Mouse (Mus musculus): ENCODE measurements around the gene Bap1. TPM values are rescaled to one million over a fixed set of nuclear protein-coding genes. Genes with fewer than 3 reads are reported as not detected.
A peak's percentile ranks its signal among the peaks of the same experiment; 100 is the strongest.

The Bap1 gene
- polyA plus RNA-seq (2015; fragmentation: Nextera tagmentation; extraction: Ambion mirVana): 116 and 125 TPM in 2 replicates

GRCm38 (mm10) chr14:31251084-31251604 is at the start of gene Bap1, which contains the start of gene Phf7:
Gene Bap1 (plus strand): TSS chr14:31251450.
Gene Phf7 (minus strand): TSS chr14:31251317.
- H3K36me3 ChIP-seq (ENCODE audit: control insufficient read depth, insufficient read depth, low read length): peaks cover 18% of the 10 kb centered on the region
- no peaks in the 10 kb centered on the region for H3K9me3 ChIP-seq (replicated peaks; ENCODE audit: control insufficient read depth, low read length, poor library complexity, severe bottlenecking)
- peak within 1 kb of the TSS; percentile 69 for H3K4me2 ChIP-seq (ENCODE audit: low read length)
- H3K4me3 ChIP-seq (ENCODE audit: low read depth, low read length): peak within 1 kb of the TSS; percentile 90
- H3K4me1 ChIP-seq (ENCODE audit: control insufficient read depth, insufficient read depth, low read length): peaks cover 19% of the 10 kb centered on the region
- WGBS: under 1% methylated on average over 40 of the region's 75 CpGs
- ATAC-seq: peak; percentile 89
- peak within 1 kb of the TSS; percentile 97 for H3K9ac ChIP-seq (ENCODE audit: low read depth, low read length)
- H3K27me3 ChIP-seq (ENCODE audit: control insufficient read depth, insufficient read depth, low read depth, low read length): no peaks in the 10 kb centered on the region
- peak within 1 kb of the TSS; percentile 95 for H3K27ac ChIP-seq (ENCODE audit: low read length)

- ATAC-seq: no peak
- peak overlapping the region; percentile 74 for H3K4me3 ChIP-seq (ENCODE audit: low read depth, low read length)
Measured at GRCm38 (mm10) chr14:31204844-31205243, 46.4 kb upstream of the Bap1 start.

GRCm38 (mm10) chr14:31205244-31205561 is 46.0 kb upstream of the Bap1 start:
- H3K4me2 ChIP-seq (ENCODE audit: low read length): peak overlapping the region; percentile 63
- H3K27ac ChIP-seq (ENCODE audit: low read length): peak overlapping the region; percentile 92
- peak overlapping the region; percentile 92 for H3K9ac ChIP-seq (ENCODE audit: low read depth, low read length)
- ATAC-seq: 0 out of 2 replicates have a peak, but pooled peaks have one; percentile 21
- no peaks in the 10 kb centered on the region for H3K9me3 ChIP-seq (replicated peaks; ENCODE audit: control insufficient read depth, low read length, poor library complexity, severe bottlenecking)
- WGBS: 18% methylated on average over 8 of the region's 8 CpGs
- no peaks in the 10 kb centered on the region for H3K27me3 ChIP-seq (ENCODE audit: control insufficient read depth, insufficient read depth, low read depth, low read length)
- peaks cover 14% of the 10 kb centered on the region for H3K4me1 ChIP-seq (ENCODE audit: control insufficient read depth, insufficient read depth, low read length)
- H3K36me3 ChIP-seq (ENCODE audit: control insufficient read depth, insufficient read depth, low read length): peaks cover 23% of the 10 kb centered on the region
- H3K4me3 ChIP-seq (ENCODE audit: low read depth, low read length): peak overlapping the region; percentile 74

More at GRCm38 (mm10) chr14:31204844-31205243, 46.4 kb upstream of the Bap1 start:
- no peaks in the 10 kb centered on the region for H3K27me3 ChIP-seq (ENCODE audit: control insufficient read depth, insufficient read depth, low read depth, low read length)
- peaks cover 23% of the 10 kb centered on the region for H3K36me3 ChIP-seq (ENCODE audit: control insufficient read depth, insufficient read depth, low read length)
- 76% methylated on average over 4 of the region's 4 CpGs for WGBS
- H3K27ac ChIP-seq (ENCODE audit: low read length): peak overlapping the region; percentile 92
- no peaks in the 10 kb centered on the region for H3K9me3 ChIP-seq (replicated peaks; ENCODE audit: control insufficient read depth, low read length, poor library complexity, severe bottlenecking)
- H3K4me1 ChIP-seq (ENCODE audit: control insufficient read depth, insufficient read depth, low read length): peaks cover 14% of the 10 kb centered on the region
- peak overlapping the region; percentile 63 for H3K4me2 ChIP-seq (ENCODE audit: low read length)
- H3K9ac ChIP-seq (ENCODE audit: low read depth, low read length): peak overlapping the region; percentile 92

- ATAC-seq: peak; percentile 72
- H3K4me1 ChIP-seq (ENCODE audit: control insufficient read depth, insufficient read depth, low read length): peaks cover 14% of the 10 kb centered on the region
- H3K27me3 ChIP-seq (ENCODE audit: control insufficient read depth, insufficient read depth, low read depth, low read length): no peaks in the 10 kb centered on the region
- H3K4me2 ChIP-seq (ENCODE audit: low read length): peak overlapping the region; percentile 63
- H3K27ac ChIP-seq (ENCODE audit: low read length): peak overlapping the region; percentile 92
- H3K4me3 ChIP-seq (ENCODE audit: low read depth, low read length): peak overlapping the region; percentile 74
- peaks cover 23% of the 10 kb centered on the region for H3K36me3 ChIP-seq (ENCODE audit: control insufficient read depth, insufficient read depth, low read length)
- WGBS: under 1% methylated on average over 36 of the region's 39 CpGs
- peak overlapping the region; percentile 92 for H3K9ac ChIP-seq (ENCODE audit: low read depth, low read length)
- no peaks in the 10 kb centered on the region for H3K9me3 ChIP-seq (replicated peaks; ENCODE audit: control insufficient read depth, low read length, poor library complexity, severe bottlenecking)
Measured at GRCm38 (mm10) chr14:31205562-31206467, 45.4 kb upstream of the Bap1 start.

- Histone ChIP-seq H3K9me3 (replicated peaks; ENCODE audit: control insufficient read depth, low read length, poor library complexity, severe bottlenecking) (no peaks in the 10 kb centered on the region), H3K4me2 (ENCODE audit: low read length) (peak overlapping the region; percentile 78), H3K9ac (ENCODE audit: low read depth, low read length) (peak overlapping the region; percentile 92), H3K4me1 (ENCODE audit: control insufficient read depth, insufficient read depth, low read length) (peaks cover 14% of the 10 kb centered on the region), H3K27ac (ENCODE audit: low read length) (peak overlapping the region; percentile 92), H3K27me3 (ENCODE audit: control insufficient read depth, insufficient read depth, low read depth, low read length) (no peaks in the 10 kb centered on the region), H3K36me3 (ENCODE audit: control insufficient read depth, insufficient read depth, low read length) (peaks cover 23% of the 10 kb centered on the region), H3K4me3 (ENCODE audit: low read depth, low read length) (peak overlapping the region; percentile 74)
- under 1% methylated on average over 38 of the region's 48 CpGs for WGBS
- ATAC-seq: peak; percentile 81
Measured at GRCm38 (mm10) chr14:31206472-31206981, 44.7 kb upstream of the Bap1 start.

GRCm38 (mm10) chr14:31207070-31207830 is 44.0 kb upstream of the Bap1 start:
- H3K27ac ChIP-seq (ENCODE audit: low read length): peak overlapping the region; percentile 92
- WGBS: 78% methylated on average over 13 of the region's 13 CpGs
- H3K4me2 ChIP-seq (ENCODE audit: low read length): peak overlapping the region; percentile 78
- H3K36me3 ChIP-seq (ENCODE audit: control insufficient read depth, insufficient read depth, low read length): peaks cover 18% of the 10 kb centered on the region
- H3K4me1 ChIP-seq (ENCODE audit: control insufficient read depth, insufficient read depth, low read length): peaks cover 14% of the 10 kb centered on the region
- peak; percentile 43 for ATAC-seq
- H3K9me3 ChIP-seq (replicated peaks; ENCODE audit: control insufficient read depth, low read length, poor library complexity, severe bottlenecking): no peaks in the 10 kb centered on the region
- H3K9ac ChIP-seq (ENCODE audit: low read depth, low read length): peak overlapping the region; percentile 92
- H3K27me3 ChIP-seq (ENCODE audit: control insufficient read depth, insufficient read depth, low read depth, low read length): no peaks in the 10 kb centered on the region
- peak overlapping the region; percentile 74 for H3K4me3 ChIP-seq (ENCODE audit: low read depth, low read length)

GRCm38 (mm10) chr14:31208084-31208483 is 43.2 kb upstream of the Bap1 start, which contains the start of gene Tnnc1:
Gene Tnnc1 (plus strand): TSS chr14:31208312.
- 72% methylated on average over 2 of the region's 2 CpGs for WGBS
- no peak for ATAC-seq
- H3K4me3 ChIP-seq (ENCODE audit: low read depth, low read length): peak within 1 kb of the TSS; percentile 74

GRCm38 (mm10) chr14:31209133-31209557 is 42.1 kb upstream of the Bap1 start:
- Histone ChIP-seq H3K4me3 (ENCODE audit: low read depth, low read length) (no peak overlapping the region), H3K27ac (ENCODE audit: low read length) (no peak overlapping the region), H3K36me3 (ENCODE audit: control insufficient read depth, insufficient read depth, low read length) (peaks cover under 1% of the 10 kb centered on the region; the same call in 1 of the 2 replicates), H3K9ac (ENCODE audit: low read depth, low read length) (no peak overlapping the region), H3K27me3 (ENCODE audit: control insufficient read depth, insufficient read depth, low read depth, low read length) (no peaks in the 10 kb centered on the region), H3K4me1 (ENCODE audit: control insufficient read depth, insufficient read depth, low read length) (peaks cover 14% of the 10 kb centered on the region), H3K9me3 (replicated peaks; ENCODE audit: control insufficient read depth, low read length, poor library complexity, severe bottlenecking) (no peaks in the 10 kb centered on the region), H3K4me2 (ENCODE audit: low read length) (no peak overlapping the region)
- no peak for ATAC-seq
- 84% methylated on average over 4 of the region's 4 CpGs for WGBS

More at GRCm38 (mm10) chr14:31208084-31208483, 43.2 kb upstream of the Bap1 start, which contains the start of gene Tnnc1:
- peak within 1 kb of the TSS; percentile 78 for H3K4me2 ChIP-seq (ENCODE audit: low read length)
- peaks cover 14% of the 10 kb centered on the region for H3K4me1 ChIP-seq (ENCODE audit: control insufficient read depth, insufficient read depth, low read length)
- no peaks in the 10 kb centered on the region for H3K27me3 ChIP-seq (ENCODE audit: control insufficient read depth, insufficient read depth, low read depth, low read length)
- H3K9ac ChIP-seq (ENCODE audit: low read depth, low read length): peak within 1 kb of the TSS; percentile 92
- H3K9me3 ChIP-seq (replicated peaks; ENCODE audit: control insufficient read depth, low read length, poor library complexity, severe bottlenecking): no peaks in the 10 kb centered on the region
- H3K27ac ChIP-seq (ENCODE audit: low read length): peak within 1 kb of the TSS; percentile 92
- H3K36me3 ChIP-seq (ENCODE audit: control insufficient read depth, insufficient read depth, low read length): peaks cover 10% of the 10 kb centered on the region
